Mouse (Mus musculus) mouse trophoblast stem cell (cell line): ENCODE measurements around the gene Ppp4r3a.
"Not testable (repeated sequence)": the region's sequence is repeated elsewhere in the genome, so short reads cannot be mapped to it uniquely, and the experiment has no call there.

ENCODE experiments used
- in situ Hi-C, 2 experiments: fragments of 300-500 bp; cut with MseI, MboI; formaldehyde crosslinking; loops; 2 replicates in 1 of 2; 3 replicates in 1 of 2; pipeline ENCODE4 v1.15.1; 2025

Gene Ppp4r3a

GRCm38 (mm10) chr12:101083076-101083838, at the start of gene Ppp4r3a:
Gene Ppp4r3a, minus strand, starts transcription at chr12:101083702.
- in situ Hi-C loops = no loop called here

GRCm38 (mm10) chr12:101123013-101123412, 39.5 kb upstream of the Ppp4r3a start:
- in situ Hi-C loops = loop anchor here in 1 of 2 experiments (10.0 kb wide), 1 partner anchor 482 kb away; no protein-coding TSS in a partner anchor

GRCm38 (mm10) chr12:101122066-101122465, 38.6 kb upstream of the Ppp4r3a start:
- in situ Hi-C loops = loop anchor here in 1 of 2 experiments (10.0 kb wide), 1 partner anchor 483 kb away; no protein-coding TSS in a partner anchor

- in situ Hi-C loops = not testable (repeated sequence)
These were observed 26.5 kb upstream of the Ppp4r3a start for GRCm38 (mm10) chr12:101109794-101110585.

- in situ Hi-C loops = no loop called here
These were observed 24.2 kb upstream of the Ppp4r3a start for GRCm38 (mm10) chr12:101107722-101108121.

GRCm38 (mm10) chr12:101105571-101105970, 22.1 kb upstream of the Ppp4r3a start:
- in situ Hi-C loops = no loop called here

GRCm38 (mm10) chr12:101102648-101103047, 19.1 kb upstream of the Ppp4r3a start:
- in situ Hi-C loops = no loop called here

GRCm38 (mm10) chr12:101093678-101094077, 10.2 kb upstream of the Ppp4r3a start:
- in situ Hi-C loops = not testable (repeated sequence)

GRCm38 (mm10) chr12:101089955-101090354, 6.5 kb upstream of the Ppp4r3a start:
- in situ Hi-C loops = no loop called here

- in situ Hi-C loops = no loop called here
These were observed 3.9 kb upstream of the Ppp4r3a start for GRCm38 (mm10) chr12:101087406-101087805.

GRCm38 (mm10) chr12:101084881-101085666, 1.6 kb upstream of the Ppp4r3a start:
- in situ Hi-C loops = no loop called here

GRCm38 (mm10) chr12:101084237-101084636, 735 bp upstream of the Ppp4r3a start:
- in situ Hi-C loops = no loop called here

- in situ Hi-C loops = no loop called here
These were observed 315 bp upstream of the Ppp4r3a start for GRCm38 (mm10) chr12:101083839-101084195.

GRCm38 (mm10) chr12:101082296-101083075, 1.0 kb downstream of the Ppp4r3a start:
- in situ Hi-C loops = no loop called here

GRCm38 (mm10) chr12:101077955-101078354, 5.5 kb downstream of the Ppp4r3a start:
- in situ Hi-C loops = no loop called here

- in situ Hi-C loops = no loop called here
These were observed 8.1 kb downstream of the Ppp4r3a start for GRCm38 (mm10) chr12:101075433-101075832.

- in situ Hi-C loops = no loop called here
These were observed 8.6 kb downstream of the Ppp4r3a start for GRCm38 (mm10) chr12:101074821-101075429.

- in situ Hi-C loops = no loop called here
These were observed 13.7 kb downstream of the Ppp4r3a start for GRCm38 (mm10) chr12:101069813-101070212.

GRCm38 (mm10) chr12:101066329-101066728, 17.2 kb downstream of the Ppp4r3a start:
- in situ Hi-C loops = no loop called here

- in situ Hi-C loops = loop anchor here in 1 of 2 experiments (10.0 kb wide), 1 partner anchor 185 kb away; no protein-coding TSS in a partner anchor
These were observed 43.5 kb downstream of the Ppp4r3a start for GRCm38 (mm10) chr12:101039956-101040355.
